In the genomic region with DNA sequence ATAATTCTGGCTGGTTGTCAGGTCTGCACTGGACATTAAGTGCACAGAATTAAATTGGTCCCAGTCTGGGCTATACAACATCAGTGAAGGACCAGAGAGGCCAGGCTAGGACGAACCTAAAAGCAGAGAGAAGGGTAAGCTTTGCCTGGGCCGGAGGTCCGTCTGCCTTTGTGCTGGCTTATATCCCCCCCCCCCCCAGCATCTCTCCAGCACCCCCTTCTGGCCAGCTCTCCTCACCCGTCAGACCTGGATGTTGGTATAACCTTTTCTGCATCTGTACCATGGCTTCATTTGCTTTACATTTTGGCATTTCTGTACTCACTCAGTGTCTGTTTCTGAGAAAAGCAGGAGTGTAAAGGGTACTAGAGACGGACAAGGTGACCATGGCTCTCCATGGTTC, we compare ENCODE assay signal across 14 mouse cellular contexts. TPM values are rescaled to one million over a fixed set of nuclear protein-coding genes. Genes with fewer than 3 reads are reported as not detected.
DNase-seq lines count a peak whose midpoint lies in the region; ATAC-seq and TF ChIP-seq lines count a peak whose summit lies in the region.
"Had no signal": no experiment of that assay in that cellular context is flagged by ENCODE, and none has a peak within 500 bp of the region (broad histone marks: within the 10 kb centered on the region; RNA-seq: fewer than 3 reads in every experiment).

No protein-coding gene starts in this region.

- H3K4me2 ChIP-seq in heart, postnatal 0 days (ENCODE audit: low read depth, low read length), result no peak overlapping the region
- no peak overlapping the region for H3K4me2 ChIP-seq in midbrain, postnatal 0 days (ENCODE audit: low read depth, low read length, poor library complexity, severe bottlenecking)
- H3K4me2 ChIP-seq in midbrain, embryonic 15.5 days, result no peak overlapping the region
- H3K4me2 ChIP-seq: embryonic facial prominence, embryonic 15.5 days; forebrain, embryonic 15.5 days; heart, embryonic 15.5 days; hindbrain, embryonic 15.5 days; limb, embryonic 15.5 days; neural tube, embryonic 13.5 days had no signal

- no peaks in the 10 kb centered on the region for H3K36me3 ChIP-seq in heart, postnatal 0 days (replicated peaks; ENCODE audit: control insufficient read depth, insufficient read depth, low read length)
- H3K36me3 ChIP-seq in midbrain, postnatal 0 days (ENCODE audit: insufficient read depth, low read length), result no peaks in the 10 kb centered on the region
- H3K36me3 ChIP-seq in midbrain, embryonic 15.5 days (replicated peaks), result no peaks in the 10 kb centered on the region
- peaks cover 0 to 7% of the 10 kb centered on the region in 2 experiments; a peak in 2 of 4 replicates for H3K36me3 ChIP-seq in MEL (ENCODE audit: control insufficient read depth in 1 of 2, insufficient read depth in 2 of 2, low read length in 2 of 2)
- no peaks in the 10 kb centered on the region for H3K36me3 ChIP-seq in small intestine, adult 2 months (ENCODE audit: control insufficient read depth, insufficient read depth, low read length)
- H3K36me3 ChIP-seq: embryonic facial prominence, embryonic 15.5 days; forebrain, embryonic 15.5 days; heart, embryonic 15.5 days; hindbrain, embryonic 15.5 days; limb, embryonic 15.5 days; neural tube, embryonic 13.5 days had no signal

- H3K4me1 ChIP-seq in heart, postnatal 0 days (ENCODE audit: control insufficient read depth, insufficient read depth), result 0 out of 2 replicates have a peak, but pooled peaks cover 13% of the 10 kb centered on the region
- no peaks in the 10 kb centered on the region for H3K4me1 ChIP-seq in midbrain, postnatal 0 days (ENCODE audit: insufficient read depth, low read length)
- peaks cover 5% of the 10 kb centered on the region; the same call in 1 of the 2 replicates for H3K4me1 ChIP-seq in midbrain, embryonic 15.5 days
- peaks cover 4 to 5% of the 10 kb centered on the region in 2 experiments for H3K4me1 ChIP-seq in MEL (ENCODE audit: control insufficient read depth in 1 of 2, insufficient read depth in 2 of 2, low read length in 2 of 2)
- H3K4me1 ChIP-seq in small intestine, adult 2 months (ENCODE audit: control insufficient read depth, insufficient read depth, insufficient read length, low read length), result peaks cover 5% of the 10 kb centered on the region; the same call in 1 of the 2 replicates

- no peak overlapping the region for H3K9ac ChIP-seq in heart, postnatal 0 days (replicated peaks; ENCODE audit: low read depth, low read length)
- no peak overlapping the region for H3K9ac ChIP-seq in midbrain, postnatal 0 days (replicated peaks; ENCODE audit: low read length, poor library complexity, severe bottlenecking)
- H3K9ac ChIP-seq in midbrain, embryonic 15.5 days, result no peak overlapping the region
- H3K9ac ChIP-seq in MEL (ENCODE audit: control insufficient read depth, low read depth, low read length, poor library complexity, severe bottlenecking), result no peak overlapping the region
- H3K9ac ChIP-seq: embryonic facial prominence, embryonic 15.5 days; forebrain, embryonic 15.5 days; heart, embryonic 15.5 days; hindbrain, embryonic 15.5 days; limb, embryonic 15.5 days; neural tube, embryonic 13.5 days had no signal

- H3K27ac ChIP-seq in heart, postnatal 0 days (ENCODE audit: low read depth), result no peak overlapping the region
- no peak overlapping the region for H3K27ac ChIP-seq in midbrain, postnatal 0 days (ENCODE audit: low read depth, low read length)
- no peak overlapping the region for H3K27ac ChIP-seq in midbrain, embryonic 15.5 days
- no peak overlapping the region for H3K27ac ChIP-seq in MEL (ENCODE audit: control insufficient read depth, low read depth, low read length)
- no peak overlapping the region for H3K27ac ChIP-seq in small intestine, adult 2 months (ENCODE audit: insufficient read depth, low read depth, low read length)
- H3K27ac ChIP-seq: embryonic facial prominence, embryonic 15.5 days; forebrain, embryonic 15.5 days; heart, embryonic 15.5 days; hindbrain, embryonic 15.5 days; limb, embryonic 15.5 days; neural tube, embryonic 13.5 days had no signal

- H3K4me3 ChIP-seq in heart, postnatal 0 days (ENCODE audit: low read depth, low read length), result no peak overlapping the region
- H3K4me3 ChIP-seq in midbrain, postnatal 0 days (ENCODE audit: low read depth, low read length), result no peak overlapping the region
- H3K4me3 ChIP-seq in midbrain, embryonic 15.5 days, result no peak overlapping the region
- H3K4me3 ChIP-seq in MEL (ENCODE audit: control insufficient read depth in 1 of 2, insufficient read depth in 1 of 2, low read depth in 2 of 2, low read length in 2 of 2), result no peak overlapping the region
- H3K4me3 ChIP-seq in small intestine, adult 2 months (ENCODE audit: low read depth, low read length), result no peak overlapping the region
- H3K4me3 ChIP-seq: embryonic facial prominence, embryonic 15.5 days; forebrain, embryonic 15.5 days; heart, embryonic 15.5 days; hindbrain, embryonic 15.5 days; limb, embryonic 15.5 days; neural tube, embryonic 13.5 days had no signal

- H3K27me3 ChIP-seq in heart, postnatal 0 days (ENCODE audit: control insufficient read depth, insufficient read depth, low read length), result 0 out of 2 replicates have a peak, but pooled peaks cover under 1% of the 10 kb centered on the region
- peaks cover under 1% of the 10 kb centered on the region; the same call in 1 of the 2 replicates for H3K27me3 ChIP-seq in midbrain, postnatal 0 days (ENCODE audit: insufficient read depth, low read length)
- no peaks in the 10 kb centered on the region for H3K27me3 ChIP-seq in midbrain, embryonic 15.5 days (replicated peaks)
- no peaks in the 10 kb centered on the region for H3K27me3 ChIP-seq in MEL (ENCODE audit: control insufficient read depth in 1 of 2, insufficient read depth in 2 of 2, low read length in 2 of 2)
- H3K27me3 ChIP-seq in small intestine, adult 2 months (ENCODE audit: control insufficient read depth, insufficient read depth, low read length), result no peaks in the 10 kb centered on the region
- H3K27me3 ChIP-seq: embryonic facial prominence, embryonic 15.5 days; forebrain, embryonic 15.5 days; hindbrain, embryonic 15.5 days; limb, embryonic 15.5 days; neural tube, embryonic 13.5 days had no signal

- no peak for TF ChIP-seq POLR2A in MEL (IDR thresholded peaks at IDR 0.05; ENCODE audit: control insufficient read depth in 1 of 2, insufficient read depth in 1 of 2, low read depth in 1 of 2, low read length in 2 of 2, poor library complexity in 1 of 2)
- TF ChIP-seq POLR2A in small intestine, adult 2 months (IDR thresholded peaks at IDR 0.05; ENCODE audit: low read depth, low read length), result no peak

- TF ChIP-seq RAD21 in MEL (IDR thresholded peaks at IDR 0.05; ENCODE audit: low read depth, low read length), result no peak

- TF ChIP-seq EP300 in heart, postnatal 0 days (IDR thresholded peaks at IDR 0.05; ENCODE audit: low read depth), result no peak
- TF ChIP-seq EP300 in MEL (IDR thresholded peaks at IDR 0.05; ENCODE audit: low read depth in 1 of 2, low read length in 2 of 2), result no peak

- H3K9me3 ChIP-seq in heart, postnatal 0 days (replicated peaks; ENCODE audit: control insufficient read depth, low read length), result no peaks in the 10 kb centered on the region
- H3K9me3 ChIP-seq in midbrain, postnatal 0 days (ENCODE audit: low read length), result no peaks in the 10 kb centered on the region
- H3K9me3 ChIP-seq in midbrain, embryonic 15.5 days, result no peaks in the 10 kb centered on the region
- H3K9me3 ChIP-seq in MEL (replicated peaks; ENCODE audit: insufficient read depth, low read length), result no peaks in the 10 kb centered on the region
- H3K9me3 ChIP-seq: embryonic facial prominence, embryonic 15.5 days; forebrain, embryonic 15.5 days; heart, embryonic 15.5 days; hindbrain, embryonic 15.5 days; limb, embryonic 15.5 days; neural tube, embryonic 13.5 days had no signal

- no peaks in the 10 kb centered on the region for H3K79me2 ChIP-seq in MEL (ENCODE audit: control insufficient read depth, insufficient read depth, low read length, poor library complexity)

- WGBS in heart, postnatal 0 days, result 51% methylated on average over 5 of the region's 5 CpGs
- WGBS in midbrain, postnatal 0 days, result 37% methylated on average over 5 of the region's 5 CpGs
- 51% methylated on average over 5 of the region's 5 CpGs for WGBS in midbrain, embryonic 15.5 days
- 46% methylated on average over 5 of the region's 5 CpGs for WGBS in small intestine, adult 2 months

- DNase-seq in heart, postnatal 0 days (ENCODE audit: low spot score), result no peak
- DNase-seq in heart, postnatal 4 days, result no peak
- no peak for DNase-seq in midbrain, postnatal 0 days (ENCODE audit: low spot score)
- DNase-seq in MEL (ENCODE audit: low read depth, low spot score), result peak; percentile 35
- DNase-seq in adrenal gland, adult 18-20 months (ENCODE audit: low spot score in 2 of 2), result no peak
- DNase-seq: adrenal gland, adult 8-10 months had no signal

- TF ChIP-seq CTCF in heart, postnatal 0 days (IDR thresholded peaks at IDR 0.05; ENCODE audit: low read depth), result peak; percentile 17; the same call in 1 of the 2 replicates
- TF ChIP-seq CTCF in midbrain, postnatal 0 days (IDR thresholded peaks at IDR 0.05), result 0 out of 2 replicates have a peak, but pooled peaks have one; percentile 27
- TF ChIP-seq CTCF in MEL (IDR thresholded peaks at IDR 0.05 in 2 of 3, conservative IDR thresholded peaks at IDR 0.05 in 1 of 3; ENCODE audit: control insufficient read depth in 1 of 3, insufficient read depth in 1 of 3, low read depth in 2 of 3, low read length in 3 of 3, poor library complexity in 1 of 3, severe bottlenecking in 1 of 3), result peak; percentile 22 to 57 (median 43); a peak in 5 of 6 replicates
- peak; percentile 25; the same call in 1 of the 2 replicates for TF ChIP-seq CTCF in small intestine, adult 2 months (IDR thresholded peaks at IDR 0.05; ENCODE audit: extremely low read depth, insufficient read length, insufficient replicate concordance, low read depth, low read length)

- no peak for ATAC-seq in heart, postnatal 0 days (ENCODE audit: insufficient read depth, low read depth)
- ATAC-seq in midbrain, postnatal 0 days (ENCODE audit: low FRiP score), result no peak
- no peak for ATAC-seq in midbrain, embryonic 15.5 days (replicated peaks)
- ATAC-seq: forebrain, embryonic 15.5 days had no signal

RNA-seq across cellular contexts. Expression of a gene that starts 1.9 kb away (rescaled TPM):
- 0.08 TPM in 1 of 2 replicates, not detected in the other for total RNA-seq in heart, postnatal 0 days (2014; rRNA removed; ENCODE audit: low replicate concordance)
- polyA plus RNA-seq in heart, postnatal 0 days (2015; fragmentation: Nextera tagmentation; extraction: Ambion mirVana), result 0.10 and 0.15 TPM in 2 replicates
- under 1 TPM; 0.21 to 0.29 TPM for total RNA-seq in heart, postnatal 4 days (2021)
- total RNA-seq in midbrain, postnatal 0 days (2014; rRNA removed), result 4.2 and 7.8 TPM in 2 replicates
- polyA plus RNA-seq in midbrain, postnatal 0 days (2015; fragmentation: Nextera tagmentation; extraction: Ambion mirVana), result 3.1 and 3.4 TPM in 2 replicates
- polyA plus RNA-seq in midbrain, embryonic 15.5 days (2015; fragmentation: Nextera tagmentation; extraction: Ambion mirVana), result 4.6 and 4.9 TPM in 2 replicates
- total RNA-seq in MEL (2012; rRNA removed), result 0.03 and 0.04 TPM in 2 replicates
- polyA plus RNA-seq in MEL (2012; ENCODE audit: insufficient read depth in 1 of 2, insufficient read length in 2 of 2, low read depth in 1 of 2, low replicate concordance in 2 of 2, missing spikeins in 1 of 2), result under 1 TPM in 1 of 2 experiments, not detected in 1; 0.11 TPM
- polyA plus RNA-seq in small intestine, adult 2 months (2012; rRNA removed), result 0.08 TPM in 2 replicates
- total RNA-seq in adrenal gland, adult 18-20 months (2021), result 1 to 10 TPM; 1.5 to 2.0 TPM

RNA-seq across cellular contexts. Expression of a gene that starts 10.9 kb away (rescaled TPM):
- 34.0 and 51.2 TPM in 2 replicates for total RNA-seq in heart, postnatal 0 days (2014; rRNA removed; ENCODE audit: low replicate concordance)
- 32.3 and 33.8 TPM in 2 replicates for polyA plus RNA-seq in heart, postnatal 0 days (2015; fragmentation: Nextera tagmentation; extraction: Ambion mirVana)
- total RNA-seq in heart, postnatal 4 days (2021), result 10 to 100 TPM; 36.1 to 36.7 TPM
- 73.7 and 84.3 TPM in 2 replicates for total RNA-seq in midbrain, postnatal 0 days (2014; rRNA removed)
- polyA plus RNA-seq in midbrain, postnatal 0 days (2015; fragmentation: Nextera tagmentation; extraction: Ambion mirVana), result 55.9 and 56.8 TPM in 2 replicates
- polyA plus RNA-seq in midbrain, embryonic 15.5 days (2015; fragmentation: Nextera tagmentation; extraction: Ambion mirVana), result 85.9 and 89.5 TPM in 2 replicates
- total RNA-seq in MEL (2012; rRNA removed), result 23.2 and 24.9 TPM in 2 replicates
- polyA plus RNA-seq in MEL (2012; ENCODE audit: insufficient read depth in 1 of 2, insufficient read length in 2 of 2, low read depth in 1 of 2, low replicate concordance in 2 of 2, missing spikeins in 1 of 2), result 10 to 100 TPM; 30.0 to 83.7 TPM
- polyA plus RNA-seq in small intestine, adult 2 months (2012; rRNA removed), result 3.3 and 5.8 TPM in 2 replicates
- total RNA-seq in adrenal gland, adult 18-20 months (2021), result 10 to 100 TPM; 32.9 to 45.3 TPM
